Mouse (Mus musculus) hindbrain, embryonic 12.5 days (tissue): ENCODE measurements around the gene Abcg5. TPM values are rescaled to one million over a fixed set of nuclear protein-coding genes. Genes with fewer than 3 reads are reported as not detected.

ENCODE experiments used
- ATAC-seq: fragments of 200-750 bp; cut with Nextera tagmentation; 2 replicates; pipeline ENCODE4 v1.8.0; 2017; ENCODE audit warnings: moderate TSS enrichment; ENCODE audit not compliant: low FRiP score
- H3K27ac ChIP-seq: fragments of 300-500 bp; sonication (generic); 2 replicates; pipeline ENCODE4 v1.5.1; 2016; ENCODE audit warnings: mild to moderate bottlenecking
- H3K27me3 ChIP-seq: fragments of 300-500 bp; sonication (generic); 2 replicates; pipeline ENCODE4 v1.6.1; 2016; ENCODE audit warnings: mild to moderate bottlenecking
- H3K36me3 ChIP-seq: fragments of 300-500 bp; sonication (generic); 2 replicates; pipeline ENCODE4 v1.6.1; 2016; ENCODE audit warnings: mild to moderate bottlenecking
- H3K4me1 ChIP-seq: fragments of 300-500 bp; sonication (generic); 2 replicates; pipeline ENCODE4 v1.6.1; 2016
- H3K4me2 ChIP-seq: fragments of 300-500 bp; sonication (generic); replicated peaks from 2 replicates; pipeline ENCODE4 v1.6.1; 2016; ENCODE audit warnings: mild to moderate bottlenecking
- H3K4me3 ChIP-seq: fragments of 300-500 bp; sonication (generic); 2 replicates; pipeline ENCODE4 v1.5.1; 2016; ENCODE audit warnings: mild to moderate bottlenecking
- H3K9ac ChIP-seq: fragments of 300-500 bp; sonication (generic); 2 replicates; pipeline ENCODE4 v1.6.1; 2016; ENCODE audit warnings: mild to moderate bottlenecking, moderate library complexity
- H3K9me3 ChIP-seq: fragments of 300-500 bp; sonication (generic); replicated peaks from 2 replicates; pipeline ENCODE4 v1.6.1; 2016; ENCODE audit warnings: mild to moderate bottlenecking
- WGBS: fragments of 180-500 bp; shearing (Covaris S2); methylation state at CpG from one replicate; pipeline ENCODE4 v1.1.7; 2016; 5-methylcytosine and 5-hydroxymethylcytosine counted together
- polyA plus RNA-seq: library from polyadenylated mRNA; unstranded; fragments of >200 nt; fragmentation: Nextera tagmentation; extraction: Ambion mirVana; gene quantifications from 2 replicates; pipeline ENCODE4 v1.2.1, GENCODE M21; 2016

The Abcg5 gene
- polyA plus RNA-seq, 1 experiment from 2014 or later, result 3.8 TPM

DNA sequence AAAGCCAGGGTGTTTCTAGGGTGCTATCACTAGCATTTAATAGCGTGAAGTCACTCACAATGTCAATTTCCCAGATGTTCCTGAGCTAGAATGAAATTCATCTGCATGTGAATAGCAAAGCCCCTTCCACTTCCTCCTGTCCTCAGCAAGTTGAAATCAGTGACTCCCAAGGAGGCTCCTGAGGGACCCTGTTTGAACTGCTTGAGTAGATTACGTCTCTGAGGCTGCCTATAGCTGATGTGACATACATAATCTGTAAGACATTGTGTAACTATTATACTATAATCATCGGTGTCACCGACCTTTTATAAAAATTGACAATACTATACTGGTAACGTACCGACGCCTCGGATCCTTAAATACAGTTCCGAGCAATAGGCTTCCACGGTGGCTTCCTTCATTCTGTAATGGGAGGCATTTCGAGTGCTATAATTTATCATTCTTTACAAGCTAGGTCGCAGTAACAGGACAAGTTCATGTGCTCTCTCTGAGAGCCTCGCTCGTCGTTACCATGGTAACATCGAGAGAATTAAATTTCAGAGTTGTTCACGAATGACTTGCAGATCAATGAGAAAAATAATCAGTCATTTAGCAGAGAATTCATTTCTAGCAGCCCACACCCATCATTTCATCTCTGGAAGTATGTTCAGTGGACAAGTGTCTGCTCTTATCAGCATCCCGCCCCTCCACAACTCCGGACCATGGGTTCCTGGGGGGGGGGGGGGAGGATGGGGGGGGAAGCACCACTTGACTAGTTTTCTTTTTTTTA, 26.0 kb downstream of the Abcg5 start:
- WGBS, result 46% methylated on average over 19 of the region's 19 CpGs
- no peak overlapping the region for H3K4me2 ChIP-seq
- peaks cover 32% of the 10 kb centered on the region for H3K4me1 ChIP-seq
- H3K36me3 ChIP-seq, result no peaks in the 10 kb centered on the region
- no peak overlapping the region for H3K9ac ChIP-seq
- ATAC-seq, result peak; percentile 64
- H3K27me3 ChIP-seq, result no peaks in the 10 kb centered on the region
- no peak overlapping the region for H3K4me3 ChIP-seq
- H3K9me3 ChIP-seq, result no peaks in the 10 kb centered on the region
- peak overlapping the region; percentile 70 for H3K27ac ChIP-seq

DNA sequence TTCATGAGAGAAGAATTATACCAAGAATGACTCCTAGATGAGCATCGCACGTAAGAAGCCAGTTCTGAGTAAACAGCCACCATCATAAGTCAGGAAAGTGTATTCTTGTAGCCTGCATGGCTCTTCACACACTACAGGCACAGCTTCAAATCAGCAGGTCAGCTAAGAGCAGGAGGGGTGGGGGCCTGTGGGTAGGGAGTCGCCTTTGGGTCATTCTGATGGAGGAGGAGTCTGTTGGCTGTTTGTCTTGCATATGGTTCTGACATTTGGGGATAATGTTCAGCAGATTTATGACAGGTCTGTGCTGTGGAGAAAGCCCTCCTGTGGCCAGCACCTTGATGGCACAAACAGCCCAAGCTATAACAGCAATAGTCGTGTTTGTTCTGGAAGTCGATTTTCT, 26.6 kb downstream of the Abcg5 start:
- Histone ChIP-seq H3K9ac (no peak overlapping the region), H3K27me3 (no peaks in the 10 kb centered on the region), H3K4me3 (no peak overlapping the region), H3K4me1 (peaks cover 32% of the 10 kb centered on the region), H3K4me2 (no peak overlapping the region), H3K9me3 (no peaks in the 10 kb centered on the region), H3K27ac (peak overlapping the region; percentile 70), H3K36me3 (0 out of 2 replicates have a peak, but pooled peaks cover 2% of the 10 kb centered on the region)
- ATAC-seq, result no peak
- WGBS, result 56% methylated on average over 5 of the region's 5 CpGs

DNA sequence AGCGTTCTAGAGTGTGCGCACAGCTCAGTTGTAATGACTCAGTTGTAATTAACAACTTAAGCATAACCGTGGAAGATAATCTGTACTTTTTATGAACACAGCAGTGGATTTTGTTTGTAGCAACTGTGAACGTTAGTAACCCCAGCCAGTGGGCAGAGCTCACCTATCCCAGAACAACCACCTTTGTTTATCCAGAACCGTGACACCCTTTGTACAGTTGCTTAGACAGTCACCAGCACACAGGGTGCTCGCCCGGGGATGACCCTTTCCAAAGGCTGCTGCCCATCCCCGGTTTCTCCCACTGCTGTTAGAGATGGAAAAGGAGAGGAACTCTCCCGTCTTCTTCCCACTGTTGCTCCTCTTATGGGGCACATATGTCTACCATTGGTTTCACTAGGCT, 29.3 kb downstream of the Abcg5 start:
- ATAC-seq, result no peak
- 95% methylated on average over 9 of the region's 9 CpGs for WGBS
- Histone ChIP-seq H3K4me1 (peaks cover 26% of the 10 kb centered on the region), H3K4me3 (no peak overlapping the region), H3K9me3 (no peaks in the 10 kb centered on the region), H3K4me2 (no peak overlapping the region), H3K36me3 (0 out of 2 replicates have a peak, but pooled peaks cover 2% of the 10 kb centered on the region), H3K9ac (no peak overlapping the region), H3K27me3 (no peaks in the 10 kb centered on the region), H3K27ac (no peak overlapping the region)

- Histone ChIP-seq H3K4me1 (no peaks in the 10 kb centered on the region; the same call in 1 of the 2 replicates), H3K27ac (no peak overlapping the region), H3K9me3 (no peaks in the 10 kb centered on the region), H3K9ac (no peak overlapping the region), H3K36me3 (0 out of 2 replicates have a peak, but pooled peaks cover 2% of the 10 kb centered on the region), H3K4me3 (no peak overlapping the region), H3K27me3 (no peaks in the 10 kb centered on the region), H3K4me2 (no peak overlapping the region)
- 93% methylated on average over 9 of the region's 9 CpGs for whole genome bisulfite sequencing
- no peak for ATAC-seq
Measured at GRCm38 (mm10) chr17:84650302-84651017, 32.4 kb downstream of the Abcg5 start.

- ATAC-seq, result no peak
- Histone ChIP-seq H3K4me3 (no peak overlapping the region), H3K27me3 (no peaks in the 10 kb centered on the region), H3K9ac (no peak overlapping the region), H3K9me3 (no peaks in the 10 kb centered on the region), H3K4me1 (peaks cover 10% of the 10 kb centered on the region), H3K4me2 (no peak overlapping the region), H3K27ac (no peak overlapping the region), H3K36me3 (0 out of 2 replicates have a peak, but pooled peaks cover 2% of the 10 kb centered on the region)
- WGBS, result 90% methylated on average over 4 of the region's 4 CpGs
Measured at GRCm38 (mm10) chr17:84647630-84648029, 35.2 kb downstream of the Abcg5 start.

DNA sequence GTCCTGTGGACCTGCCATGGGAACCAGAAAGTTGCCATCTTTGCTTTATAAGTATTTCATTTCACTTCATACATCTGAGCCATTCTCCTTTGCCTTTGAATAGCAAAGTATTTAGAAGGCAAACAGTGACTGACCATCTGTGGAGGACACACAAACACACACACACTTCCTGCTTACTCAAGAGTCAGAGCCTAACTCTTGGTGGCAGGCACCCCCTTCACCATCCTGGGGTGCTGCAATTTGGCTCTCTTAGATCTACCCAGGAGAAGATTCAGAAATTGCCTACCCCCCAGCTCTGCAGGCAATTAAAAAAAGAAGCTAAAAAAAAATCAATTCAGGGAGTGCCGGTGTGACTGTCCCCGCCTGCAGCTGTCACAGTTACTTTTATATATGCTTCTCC, 36.3 kb downstream of the Abcg5 start:
- no peaks in the 10 kb centered on the region for H3K27me3 ChIP-seq
- no peak overlapping the region for H3K4me3 ChIP-seq
- no peak overlapping the region for H3K27ac ChIP-seq
- H3K4me2 ChIP-seq, result no peak overlapping the region
- H3K36me3 ChIP-seq, result 0 out of 2 replicates have a peak, but pooled peaks cover 2% of the 10 kb centered on the region
- no peak for ATAC-seq
- no peak overlapping the region for H3K9ac ChIP-seq
- WGBS, result 61% methylated on average over 2 of the region's 2 CpGs
- H3K4me1 ChIP-seq, result peaks cover 10% of the 10 kb centered on the region
- no peaks in the 10 kb centered on the region for H3K9me3 ChIP-seq

- no peak overlapping the region for H3K4me3 ChIP-seq
- H3K9ac ChIP-seq, result no peak overlapping the region
Measured at GRCm38 (mm10) chr17:84645894-84646293, 36.9 kb downstream of the Abcg5 start.

GRCm38 (mm10) chr17:84645119-84645518, 37.7 kb downstream of the Abcg5 start:
- Histone ChIP-seq H3K4me2 (no peak overlapping the region), H3K4me3 (no peak overlapping the region), H3K36me3 (no peaks in the 10 kb centered on the region), H3K9me3 (no peaks in the 10 kb centered on the region), H3K27ac (no peak overlapping the region), H3K9ac (no peak overlapping the region), H3K27me3 (no peaks in the 10 kb centered on the region), H3K4me1 (peaks cover 10% of the 10 kb centered on the region)
- no peak for ATAC-seq
- 30% methylated on average over 9 of the region's 9 CpGs for whole genome bisulfite sequencing

More at GRCm38 (mm10) chr17:84645894-84646293, 36.9 kb downstream of the Abcg5 start:
- Histone ChIP-seq H3K4me1 (peaks cover 10% of the 10 kb centered on the region), H3K4me2 (no peak overlapping the region), H3K9me3 (no peaks in the 10 kb centered on the region), H3K27me3 (no peaks in the 10 kb centered on the region), H3K27ac (no peak overlapping the region), H3K36me3 (no peaks in the 10 kb centered on the region)
- 34% methylated on average over 3 of the region's 7 CpGs for whole genome bisulfite sequencing
- ATAC-seq, result no peak

GRCm38 (mm10) chr17:84644292-84645050, 38.3 kb downstream of the Abcg5 start:
- H3K9me3 ChIP-seq, result no peaks in the 10 kb centered on the region
- no peak overlapping the region for H3K4me2 ChIP-seq
- H3K36me3 ChIP-seq, result no peaks in the 10 kb centered on the region
- H3K27me3 ChIP-seq, result no peaks in the 10 kb centered on the region
- H3K27ac ChIP-seq, result 0 out of 2 replicates have a peak overlapping the region, but pooled peaks have one; percentile 4
- no peak for ATAC-seq
- peaks cover 10% of the 10 kb centered on the region for H3K4me1 ChIP-seq
- H3K9ac ChIP-seq, result no peak overlapping the region
- 51% methylated on average over 16 of the region's 16 CpGs for WGBS
- H3K4me3 ChIP-seq, result no peak overlapping the region

- ATAC-seq, result no peak
- H3K36me3 ChIP-seq, result no peaks in the 10 kb centered on the region
- H3K9ac ChIP-seq, result no peak overlapping the region
- H3K4me2 ChIP-seq, result no peak overlapping the region
- H3K4me1 ChIP-seq, result peaks cover 10% of the 10 kb centered on the region
- H3K27me3 ChIP-seq, result no peaks in the 10 kb centered on the region
- no peak overlapping the region for H3K27ac ChIP-seq
- H3K9me3 ChIP-seq, result no peaks in the 10 kb centered on the region
- no peak overlapping the region for H3K4me3 ChIP-seq
- WGBS, result 91% methylated on average over 9 of the region's 9 CpGs
Measured at GRCm38 (mm10) chr17:84642324-84642723, 40.5 kb downstream of the Abcg5 start.

GRCm38 (mm10) chr17:84641893-84642292, 40.9 kb downstream of the Abcg5 start:
- whole genome bisulfite sequencing, result 35% methylated on average over 3 of the region's 3 CpGs
- H3K36me3 ChIP-seq, result peaks cover 2% of the 10 kb centered on the region; the same call in 1 of the 2 replicates
- no peak overlapping the region for H3K4me2 ChIP-seq
- ATAC-seq, result no peak
- no peaks in the 10 kb centered on the region for H3K9me3 ChIP-seq
- H3K4me3 ChIP-seq, result no peak overlapping the region
- no peak overlapping the region for H3K27ac ChIP-seq
- no peaks in the 10 kb centered on the region for H3K27me3 ChIP-seq
- H3K9ac ChIP-seq, result no peak overlapping the region
- H3K4me1 ChIP-seq, result peaks cover 10% of the 10 kb centered on the region

GRCm38 (mm10) chr17:84639796-84640378, 42.9 kb downstream of the Abcg5 start:
- Histone ChIP-seq H3K4me3 (no peak overlapping the region), H3K4me1 (peaks cover 7% of the 10 kb centered on the region), H3K27me3 (no peaks in the 10 kb centered on the region), H3K36me3 (peaks cover 5% of the 10 kb centered on the region; the same call in 1 of the 2 replicates), H3K9ac (no peak overlapping the region), H3K9me3 (no peaks in the 10 kb centered on the region), H3K27ac (no peak overlapping the region), H3K4me2 (no peak overlapping the region)
- WGBS, result 56% methylated on average over 10 of the region's 10 CpGs
- no peak for ATAC-seq
